In genomic region chr11:5912635-5913034, GRCm38 (mm10) we compare ENCODE assay signal across 8 mouse cellular contexts. TPM values are rescaled to one million over a fixed set of nuclear protein-coding genes. Genes with fewer than 3 reads are reported as not detected.
DNase-seq lines count a peak whose midpoint lies in the region; ATAC-seq and TF ChIP-seq lines count a peak whose summit lies in the region.

No protein-coding gene starts in this region.

- TF ChIP-seq RAD21 in CH12.LX (IDR thresholded peaks at IDR 0.05; ENCODE audit: low read depth, low read length) = peak; percentile 92

- peak; percentile 65 for TF ChIP-seq EP300 in CH12.LX (IDR thresholded peaks at IDR 0.05; ENCODE audit: low read length)

- H3K4me1 ChIP-seq in CH12.LX (ENCODE audit: control insufficient read depth in 1 of 2, insufficient read depth in 2 of 2) = peaks cover 4 to 17% of the 10 kb centered on the region in 2 experiments
- no peaks in the 10 kb centered on the region for H3K4me1 ChIP-seq in lung, adult 2 months (ENCODE audit: control insufficient read depth, insufficient read depth, low read length)

- peak; percentile 38 to 97 for TF ChIP-seq CTCF in CH12.LX (conservative IDR thresholded peaks at IDR 0.05 in 1 of 2, IDR thresholded peaks at IDR 0.05 in 1 of 2; ENCODE audit: low read depth in 2 of 2, low read length in 2 of 2)
- peak; percentile 75 for TF ChIP-seq CTCF in lung, adult 2 months (IDR thresholded peaks at IDR 0.05; ENCODE audit: insufficient read depth, low read length)

- H3K27ac ChIP-seq in CH12.LX (ENCODE audit: insufficient read depth, low read depth) = no peak overlapping the region

- 35% methylated on average over 5 of the region's 5 CpGs for WGBS in lung, adult 2 months

- H3K9me3 ChIP-seq in CH12.LX (replicated peaks; ENCODE audit: low read length) = no peaks in the 10 kb centered on the region

- no peaks in the 10 kb centered on the region for H3K36me3 ChIP-seq in CH12.LX (replicated peaks in 1 of 2; ENCODE audit: control insufficient read depth in 1 of 2, insufficient read depth in 1 of 2, low read length in 1 of 2)

- H3K4me2 ChIP-seq in CH12.LX (ENCODE audit: insufficient read depth, low read depth, poor library complexity, severe bottlenecking) = no peak overlapping the region

- no peak overlapping the region for H3K9ac ChIP-seq in CH12.LX (ENCODE audit: insufficient read depth, low read depth)

- ATAC-seq in CD4-positive, CD25-positive, alpha-beta regulatory T cell, adult 4 months = no peak

- H3K27me3 ChIP-seq in CH12.LX (replicated peaks) = peaks cover 5% of the 10 kb centered on the region

- dilution Hi-C loops in CH12.LX (cut with MboI; ENCODE audit: extremely low pct_ligation_motif_present, extremely low pct_unique_long_range_greater_than_20kb, low sequenced_read_pairs) = no loop called here

- in situ Hi-C loops in CH12.LX (cut with MboI; ENCODE audit: low pct_ligation_motif_present, low pct_unique_long_range_greater_than_20kb, low sequenced_read_pairs) = no loop called here

- H3K79me2 ChIP-seq in CH12.LX (replicated peaks; ENCODE audit: control insufficient read depth, extremely low read depth, insufficient read depth, poor library complexity, severe bottlenecking) = no peaks in the 10 kb centered on the region

- no peak for TF ChIP-seq POLR2A in CH12.LX (IDR thresholded peaks at IDR 0.05; ENCODE audit: low read depth, low read length)
- TF ChIP-seq POLR2A in lung, adult 2 months (IDR thresholded peaks at IDR 0.05; ENCODE audit: borderline replicate concordance, extremely low read depth, low read depth, low read length) = no peak

- DNase-seq in CD4-positive, CD25-positive, alpha-beta regulatory T cell, adult 2 months (ENCODE audit: low read depth, low spot score) = peak; percentile 57
- DNase-seq in CH12.LX (ENCODE audit: extremely low read depth) = peak; percentile 72
- peak; percentile 74 for DNase-seq in cerebellum, adult 11 months
- peak; percentile 62 for DNase-seq in gastrocnemius, postnatal 10 days
- peak; percentile 82 for DNase-seq in kidney, postnatal 10 days
- peak; percentile 44 for DNase-seq in lung, adult 2 months
- DNase-seq in spleen, postnatal 36 days (ENCODE audit: low spot score in 2 of 2) = peak; percentile 33 to 38

- no peak overlapping the region for H3K4me3 ChIP-seq in CH12.LX (replicated peaks in 1 of 3; ENCODE audit: low read depth in 2 of 3, low read length in 2 of 3, poor library complexity in 1 of 3)
- H3K4me3 ChIP-seq in lung, adult 2 months (replicated peaks; ENCODE audit: extremely low read depth, low read depth, low read length) = no peak overlapping the region

TF ChIP-seq in CH12.LX, 34 proteins besides CTCF, POLR2A, EP300 and RAD21:
- TF ChIP-seq ZKSCAN1 (IDR thresholded peaks at IDR 0.05; ENCODE audit: borderline replicate concordance, low read depth, low read length) (no peak), MAFK (IDR thresholded peaks at IDR 0.05; ENCODE audit: insufficient replicate concordance, low read length) (no peak), SIN3A (IDR thresholded peaks at IDR 0.05; ENCODE audit: low read length) (no peak), KAT2A (IDR thresholded peaks at IDR 0.05; ENCODE audit: insufficient replicate concordance, low read length) (no peak), POLR2AphosphoS2 (IDR thresholded peaks at IDR 0.05; ENCODE audit: low read depth, low read length) (no peak), SMC3 (IDR thresholded peaks at IDR 0.05; ENCODE audit: low read depth, low read length) (peak; percentile 93), JUND (conservative IDR thresholded peaks at IDR 0.05; ENCODE audit: low read depth, low read length) (no peak), RCOR1 (conservative IDR thresholded peaks at IDR 0.05; ENCODE audit: low read depth, low read length) (no peak), ZMIZ1 (IDR thresholded peaks at IDR 0.05; ENCODE audit: low read depth, low read length) (no peak), ZC3H11A (IDR thresholded peaks at IDR 0.05; ENCODE audit: low read depth, low read length) (peak; percentile 53; the same call in 1 of the 2 replicates), MYC (IDR thresholded peaks at IDR 0.05; ENCODE audit: low read depth, low read length) (peak; percentile 60), CHD1 (IDR thresholded peaks at IDR 0.05; ENCODE audit: low read depth, low read length) (0 out of 2 replicates have a peak, but pooled peaks have one; percentile 15), TCF12 (IDR thresholded peaks at IDR 0.05; ENCODE audit: low read depth, low read length) (peak; percentile 20; the same call in 1 of the 2 replicates), NELFE (IDR thresholded peaks at IDR 0.05; ENCODE audit: low read depth, low read length) (no peak), ZNF384 (IDR thresholded peaks at IDR 0.05; ENCODE audit: low read depth, low read length) (no peak; the same call in 1 of the 2 replicates), ETS1 (conservative IDR thresholded peaks at IDR 0.05; ENCODE audit: low read depth, low read length) (no peak), JUN (IDR thresholded peaks at IDR 0.05; ENCODE audit: insufficient read depth, low read depth, low read length) (no peak), IRF4 (IDR thresholded peaks at IDR 0.05; ENCODE audit: low read depth, low read length) (peak; percentile 67), CHD2 (IDR thresholded peaks at IDR 0.05; ENCODE audit: low read length) (no peak; the same call in 1 of the 2 replicates)

RNA-seq across cellular contexts. Expression of gene Myl7, which starts 14.1 kb away (rescaled TPM):
- not detected for polyA plus RNA-seq in CD4-positive, CD25-positive, alpha-beta regulatory T cell, adult 4 months (2017; shearing (Covaris generic))
- total RNA-seq in CH12.LX (2012; rRNA removed) (0.42 TPM in 1 of 2 replicates, not detected in the other), CH12.LX (2014; rRNA removed) (not detected in 2 replicates)
- 0.44 TPM in 1 of 2 replicates, not detected in the other for polyA plus RNA-seq in CH12.LX (2012; ENCODE audit: insufficient read length, low read depth)
- total RNA-seq in gastrocnemius, postnatal 10 days (2021) = not detected
- 185 and 203 TPM in 2 replicates for polyA plus RNA-seq in lung, adult 2 months (2012; rRNA removed)

RNA-seq across cellular contexts. Expression of gene Pold2, which starts 34.5 kb away (rescaled TPM):
- 10 to 100 TPM; 29.7 to 67.2 TPM for polyA plus RNA-seq in CD4-positive, CD25-positive, alpha-beta regulatory T cell, adult 4 months (2017; shearing (Covaris generic))
- total RNA-seq in CH12.LX (2012; rRNA removed) (285 and 330 TPM in 2 replicates), CH12.LX (2014; rRNA removed) (120 and 136 TPM in 2 replicates)
- 205 and 218 TPM in 2 replicates for polyA plus RNA-seq in CH12.LX (2012; ENCODE audit: insufficient read length, low read depth)
- 10 to 100 TPM; 36.7 to 45.4 TPM for total RNA-seq in gastrocnemius, postnatal 10 days (2021)
- 80.3 and 102 TPM in 2 replicates for polyA plus RNA-seq in lung, adult 2 months (2012; rRNA removed)

RNA-seq across cellular contexts. Expression of gene Gck, which starts 37.2 kb away (rescaled TPM):
- not detected for polyA plus RNA-seq in CD4-positive, CD25-positive, alpha-beta regulatory T cell, adult 4 months (2017; shearing (Covaris generic))
- 0.63 and 0.68 TPM in 2 replicates for total RNA-seq in CH12.LX (2012; rRNA removed)
- 1.0 and 1.2 TPM in 2 replicates for total RNA-seq in CH12.LX (2014; rRNA removed)
- polyA plus RNA-seq in CH12.LX (2012; ENCODE audit: insufficient read length, low read depth) = 1.4 and 2.3 TPM in 2 replicates
- total RNA-seq in gastrocnemius, postnatal 10 days (2021) = not detected
- 0.98 and 1.3 TPM in 2 replicates for polyA plus RNA-seq in lung, adult 2 months (2012; rRNA removed)

RNA-seq across cellular contexts. Expression of gene Ykt6, which starts 42.9 kb away (rescaled TPM):
- 10 to 100 TPM; 28.1 to 31.5 TPM for polyA plus RNA-seq in CD4-positive, CD25-positive, alpha-beta regulatory T cell, adult 4 months (2017; shearing (Covaris generic))
- total RNA-seq in CH12.LX (2012; rRNA removed) (79.8 and 103 TPM in 2 replicates), CH12.LX (2014; rRNA removed) (95.1 and 95.8 TPM in 2 replicates)
- 117 and 121 TPM in 2 replicates for polyA plus RNA-seq in CH12.LX (2012; ENCODE audit: insufficient read length, low read depth)
- 10 to 100 TPM; 46.7 to 50.4 TPM for total RNA-seq in gastrocnemius, postnatal 10 days (2021)
- 42.8 and 70.1 TPM in 2 replicates for polyA plus RNA-seq in lung, adult 2 months (2012; rRNA removed)

RNA-seq across cellular contexts. Expression of gene Aebp1, which starts 50.9 kb away (rescaled TPM):
- polyA plus RNA-seq in CD4-positive, CD25-positive, alpha-beta regulatory T cell, adult 4 months (2017; shearing (Covaris generic)) = under 1 TPM; 0.35 to 0.51 TPM
- total RNA-seq in CH12.LX (2012; rRNA removed) (0.17 and 0.34 TPM in 2 replicates), CH12.LX (2014; rRNA removed) (not detected in 2 replicates)
- polyA plus RNA-seq in CH12.LX (2012; ENCODE audit: insufficient read length, low read depth) = 0.87 and 1.4 TPM in 2 replicates
- 10 to 100 TPM; 46.5 to 59.8 TPM for total RNA-seq in gastrocnemius, postnatal 10 days (2021)
- 79.4 and 84.8 TPM in 2 replicates for polyA plus RNA-seq in lung, adult 2 months (2012; rRNA removed)

Comparison
In these comparisons a context has a peak if more than half of its experiments do, and no peak if none do; other contexts are left out.
1. RNA of gene Myl7, which starts 14.1 kb away (polyA plus RNA-seq): 185 to 203 TPM in lung, adult 2 months; 0.44 TPM in CH12.LX and not detected in CD4-positive, CD25-positive, alpha-beta regulatory T cell, adult 4 months; every median in the first group is over 100 times any median in the second.
2. Peak in every context shown above with its lines, with median percentiles within 50 percentile points of each other: DNase-seq.